Comparison of ENCODE assay signal across 8 mouse cellular contexts in genomic region chr17:31870931-31871421, GRCm38 (mm10). TPM values are rescaled to one million over a fixed set of nuclear protein-coding genes. Genes with fewer than 3 reads are reported as not detected.
DNase-seq lines count a peak whose midpoint lies in the region; ATAC-seq and TF ChIP-seq lines count a peak whose summit lies in the region.

No protein-coding gene starts in this region.

- WGBS in liver, postnatal 0 days (ENCODE audit: insufficient replicate concordance): 12% methylated on average over 13 of the region's 13 CpGs

- H3K9me3 ChIP-seq in MEL (replicated peaks; ENCODE audit: insufficient read depth, low read length): no peaks in the 10 kb centered on the region
- no peaks in the 10 kb centered on the region for H3K9me3 ChIP-seq in liver, postnatal 0 days (ENCODE audit: low read length)

- peaks cover 0 to 5% of the 10 kb centered on the region in 2 experiments; a peak in 1 of 4 replicates for H3K4me1 ChIP-seq in MEL (ENCODE audit: control insufficient read depth in 1 of 2, insufficient read depth in 2 of 2, low read length in 2 of 2)
- H3K4me1 ChIP-seq in liver, postnatal 0 days (ENCODE audit: insufficient read depth): peaks cover 42% of the 10 kb centered on the region

- no peak for TF ChIP-seq RAD21 in MEL (IDR thresholded peaks at IDR 0.05; ENCODE audit: low read depth, low read length)

- no peaks in the 10 kb centered on the region; a peak in 1 of 4 replicates for H3K27me3 ChIP-seq in MEL (ENCODE audit: control insufficient read depth in 1 of 2, insufficient read depth in 2 of 2, low read length in 2 of 2)
- H3K27me3 ChIP-seq in liver, postnatal 0 days (ENCODE audit: insufficient read depth, low read length): no peaks in the 10 kb centered on the region

- no peak for TF ChIP-seq CTCF in MEL (IDR thresholded peaks at IDR 0.05 in 2 of 3, conservative IDR thresholded peaks at IDR 0.05 in 1 of 3; ENCODE audit: control insufficient read depth in 1 of 3, insufficient read depth in 1 of 3, low read depth in 2 of 3, low read length in 3 of 3, poor library complexity in 1 of 3, severe bottlenecking in 1 of 3)
- no peak for TF ChIP-seq CTCF in liver, postnatal 0 days (IDR thresholded peaks at IDR 0.05; ENCODE audit: low read depth)

- DNase-seq in kidney, postnatal 4 days: peak; percentile 17 to 47
- no peak for DNase-seq in kidney, adult 18-20 months
- DNase-seq in MEL (ENCODE audit: low read depth, low spot score): peak; percentile 43
- DNase-seq in forelimb bud, embryonic 11.5 days (ENCODE audit: low read depth, low spot score): peak; percentile 60
- peak; percentile 77 for DNase-seq in liver, postnatal 0 days
- DNase-seq in natural killer cell, adult 2 months (ENCODE audit: low spot score in 2 of 2): no peak
- no peak for DNase-seq in spleen, postnatal 36 days (ENCODE audit: low spot score in 2 of 2)
- no peak for DNase-seq in ovary, postnatal 14 days (ENCODE audit: low spot score)

- no peaks in the 10 kb centered on the region; a peak in 1 of 4 replicates for H3K36me3 ChIP-seq in MEL (ENCODE audit: control insufficient read depth in 1 of 2, insufficient read depth in 2 of 2, low read length in 2 of 2)
- no peaks in the 10 kb centered on the region for H3K36me3 ChIP-seq in liver, postnatal 0 days (replicated peaks; ENCODE audit: insufficient read depth, low read length)

- peak overlapping the region; percentile 60 for H3K4me2 ChIP-seq in liver, postnatal 0 days (ENCODE audit: low read depth, low read length)

- peak; percentile 75 for ATAC-seq in liver, postnatal 0 days

- no peak for TF ChIP-seq EP300 in MEL (IDR thresholded peaks at IDR 0.05; ENCODE audit: low read depth in 1 of 2, low read length in 2 of 2)
- TF ChIP-seq EP300 in liver, postnatal 0 days (IDR thresholded peaks at IDR 0.05; ENCODE audit: low read depth): peak; percentile 11; the same call in 1 of the 2 replicates

- no peak overlapping the region for H3K4me3 ChIP-seq in MEL (ENCODE audit: control insufficient read depth in 1 of 2, insufficient read depth in 1 of 2, low read depth in 2 of 2, low read length in 2 of 2)
- peak overlapping the region; percentile 9; the same call in 1 of the 2 replicates for H3K4me3 ChIP-seq in liver, postnatal 0 days (ENCODE audit: low read depth, low read length)

- no peak for TF ChIP-seq POLR2A in MEL (IDR thresholded peaks at IDR 0.05; ENCODE audit: control insufficient read depth in 1 of 2, insufficient read depth in 1 of 2, low read depth in 1 of 2, low read length in 2 of 2, poor library complexity in 1 of 2)

- no peaks in the 10 kb centered on the region for H3K79me2 ChIP-seq in MEL (ENCODE audit: control insufficient read depth, insufficient read depth, low read length, poor library complexity)

- H3K27ac ChIP-seq in MEL (ENCODE audit: control insufficient read depth, low read depth, low read length): no peak overlapping the region
- peak overlapping the region; percentile 96 for H3K27ac ChIP-seq in liver, postnatal 0 days (ENCODE audit: low read depth)

- H3K9ac ChIP-seq in MEL (ENCODE audit: control insufficient read depth, low read depth, low read length, poor library complexity, severe bottlenecking): no peak overlapping the region
- peak overlapping the region; percentile 35; the same call in 1 of the 2 replicates for H3K9ac ChIP-seq in liver, postnatal 0 days (replicated peaks)

TF ChIP-seq in MEL, 35 proteins besides CTCF, POLR2A, EP300 and RAD21:
- no peak for TF ChIP-seq BHLHE40 (IDR thresholded peaks at IDR 0.05; ENCODE audit: borderline replicate concordance, low read depth, low read length)
- TF ChIP-seq MYC (IDR thresholded peaks at IDR 0.05; ENCODE audit: low read depth, low read length): no peak

RNA-seq across cellular contexts. Expression of gene Sik1, which starts 15.4 kb away (rescaled TPM):
- 4.7 and 5.5 TPM in 2 replicates for total RNA-seq in MEL (2012; rRNA removed)
- polyA plus RNA-seq in MEL (2012; ENCODE audit: insufficient read depth in 1 of 2, insufficient read length in 2 of 2, low read depth in 1 of 2, low replicate concordance in 2 of 2, missing spikeins in 1 of 2): 10 to 100 TPM in 1 of 2 experiments, not detected in 1; 10.4 TPM
- 7.8 and 8.1 TPM in 2 replicates for polyA plus RNA-seq in liver, postnatal 0 days (2015; fragmentation: Nextera tagmentation; extraction: Ambion mirVana)

Comparison
In these comparisons a context has a peak if more than half of its experiments do, and no peak if none do; other contexts are left out.
1. DNase-seq: peak in kidney, postnatal 4 days (2 of 2), MEL (single experiment), forelimb bud, embryonic 11.5 days (single experiment) and liver, postnatal 0 days (single experiment); none in kidney, adult 18-20 months (single experiment), natural killer cell, adult 2 months (0 of 2), spleen, postnatal 36 days (0 of 2) and ovary, postnatal 14 days (single experiment).